Mouse (Mus musculus) heart, embryonic 12.5 days (tissue): ENCODE results near the gene Slc17a5. TPM values are rescaled to one million over a fixed set of nuclear protein-coding genes. Genes with fewer than 3 reads are reported as not detected.
"Not testable (repeated sequence)": the region's sequence is repeated elsewhere in the genome, so short reads cannot be mapped to it uniquely, and the experiment has no call there.

ENCODE experiments used
- ATAC-seq: fragments of 200-750 bp; cut with Nextera tagmentation; 2 replicates; pipeline ENCODE4 v1.8.0; 2017; ENCODE audit warnings: moderate TSS enrichment, moderate library complexity; ENCODE audit not compliant: insufficient number of reproducible peaks, low FRiP score
- H3K27ac ChIP-seq: fragments of 300-500 bp; sonication (generic); 2 replicates; pipeline ENCODE4 v1.5.1; 2016; ENCODE audit warnings: mild to moderate bottlenecking, moderate library complexity; ENCODE audit not compliant: poor library complexity, severe bottlenecking
- H3K27me3 ChIP-seq: fragments of 300-500 bp; sonication (generic); replicated peaks from 2 replicates; pipeline ENCODE4 v1.6.1; 2016; ENCODE audit warnings: mild to moderate bottlenecking, moderate library complexity
- H3K36me3 ChIP-seq: fragments of 300-500 bp; sonication (generic); 2 replicates; pipeline ENCODE4 v1.6.1; 2016; ENCODE audit warnings: mild to moderate bottlenecking, moderate library complexity
- H3K4me1 ChIP-seq: fragments of 300-500 bp; sonication (generic); replicated peaks from 2 replicates; pipeline ENCODE4 v1.6.1; 2016; ENCODE audit warnings: mild to moderate bottlenecking
- H3K4me2 ChIP-seq: fragments of 300-500 bp; sonication (generic); 2 replicates; pipeline ENCODE4 v1.6.1; 2016; ENCODE audit warnings: mild to moderate bottlenecking, moderate library complexity
- H3K4me3 ChIP-seq: fragments of 300-500 bp; sonication (generic); 2 replicates; pipeline ENCODE4 v1.5.1; 2016; ENCODE audit warnings: mild to moderate bottlenecking
- H3K9ac ChIP-seq: fragments of 300-500 bp; sonication (generic); 2 replicates; pipeline ENCODE4 v1.6.1; 2016; ENCODE audit warnings: mild to moderate bottlenecking, moderate library complexity
- H3K9me3 ChIP-seq: fragments of 300-500 bp; sonication (generic); replicated peaks from 2 replicates; pipeline ENCODE4 v1.6.1; 2016; ENCODE audit warnings: mild to moderate bottlenecking, moderate library complexity
- WGBS: fragments of 180-500 bp; shearing (Covaris S2); methylation state at CpG from one replicate; pipeline ENCODE4 v1.1.7; 2016; 5-methylcytosine and 5-hydroxymethylcytosine counted together
- polyA plus RNA-seq: library from polyadenylated mRNA; unstranded; fragments of >200 nt; fragmentation: Nextera tagmentation; extraction: Ambion mirVana; gene quantifications from 2 replicates; pipeline ENCODE4 v1.2.1, GENCODE M21; 2016

Slc17a5 gene
- polyA plus RNA-seq, 1 experiment from 2014 or later, result 8.5 TPM

GRCm38 (mm10) chr9:78532341-78532819, 55.5 kb downstream of the Slc17a5 start:
- no peaks in the 10 kb centered on the region for H3K9me3 ChIP-seq
- H3K9ac ChIP-seq, result no peak overlapping the region
- H3K4me1 ChIP-seq, result peaks cover 22% of the 10 kb centered on the region
- no peak overlapping the region for H3K4me2 ChIP-seq
- no peak overlapping the region for H3K4me3 ChIP-seq
- ATAC-seq, result no peak
- H3K27ac ChIP-seq, result 0 out of 2 replicates have a peak overlapping the region, but pooled peaks have one; percentile 25
- no peaks in the 10 kb centered on the region for H3K27me3 ChIP-seq
- WGBS, result 57% methylated on average over 9 of the region's 9 CpGs
- no peaks in the 10 kb centered on the region for H3K36me3 ChIP-seq

GRCm38 (mm10) chr9:78531816-78532215, 56.0 kb downstream of the Slc17a5 start:
- Histone ChIP-seq H3K9me3 (no peaks in the 10 kb centered on the region), H3K4me3 (no peak overlapping the region), H3K4me2 (no peak overlapping the region), H3K36me3 (no peaks in the 10 kb centered on the region), H3K4me1 (peaks cover 19% of the 10 kb centered on the region), H3K27ac (0 out of 2 replicates have a peak overlapping the region, but pooled peaks have one; percentile 25), H3K9ac (no peak overlapping the region), H3K27me3 (no peaks in the 10 kb centered on the region)
- WGBS, result 38% methylated on average over 5 of the region's 5 CpGs
- ATAC-seq, result no peak

DNA sequence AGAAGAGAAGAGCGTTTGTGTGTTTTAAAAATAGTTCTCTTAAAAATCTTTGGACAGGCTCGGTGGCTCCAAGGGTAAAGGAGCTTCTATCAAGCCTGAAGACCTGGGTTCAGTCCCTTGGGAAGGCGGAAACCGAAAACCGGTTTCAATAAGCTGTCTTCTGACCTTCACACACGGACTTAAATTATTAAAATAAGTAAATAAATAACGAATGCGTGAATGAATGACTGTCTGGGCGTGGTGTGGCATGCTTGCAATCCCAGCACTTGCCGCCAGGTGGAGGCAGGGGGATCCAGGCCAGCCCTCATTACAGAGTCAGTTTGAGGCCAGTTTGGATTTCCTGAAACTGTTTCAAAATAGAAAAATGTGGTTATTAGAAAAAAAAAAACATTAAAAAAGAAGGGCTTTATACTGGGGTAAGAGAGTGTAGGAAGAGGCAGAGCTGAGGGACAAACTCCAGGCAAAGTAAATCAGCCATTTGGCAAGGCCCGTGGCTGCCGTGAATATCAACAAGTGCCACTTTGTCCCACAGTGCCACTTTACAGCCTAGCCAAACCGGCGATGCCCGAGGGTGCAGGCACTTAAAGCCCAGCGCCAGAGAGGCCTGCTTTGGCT, 60.0 kb downstream of the Slc17a5 start:
- Histone ChIP-seq H3K4me3 (peak overlapping the region; percentile 52), H3K4me1 (peaks cover 24% of the 10 kb centered on the region), H3K9me3 (no peaks in the 10 kb centered on the region), H3K36me3 (0 out of 2 replicates have a peak, but pooled peaks cover 7% of the 10 kb centered on the region), H3K4me2 (peak overlapping the region; percentile 85), H3K9ac (peak overlapping the region; percentile 71), H3K27me3 (no peaks in the 10 kb centered on the region), H3K27ac (peak overlapping the region; percentile 90)
- ATAC-seq, result peak; percentile 77
- WGBS, result 4% methylated on average over 16 of the region's 16 CpGs

DNA sequence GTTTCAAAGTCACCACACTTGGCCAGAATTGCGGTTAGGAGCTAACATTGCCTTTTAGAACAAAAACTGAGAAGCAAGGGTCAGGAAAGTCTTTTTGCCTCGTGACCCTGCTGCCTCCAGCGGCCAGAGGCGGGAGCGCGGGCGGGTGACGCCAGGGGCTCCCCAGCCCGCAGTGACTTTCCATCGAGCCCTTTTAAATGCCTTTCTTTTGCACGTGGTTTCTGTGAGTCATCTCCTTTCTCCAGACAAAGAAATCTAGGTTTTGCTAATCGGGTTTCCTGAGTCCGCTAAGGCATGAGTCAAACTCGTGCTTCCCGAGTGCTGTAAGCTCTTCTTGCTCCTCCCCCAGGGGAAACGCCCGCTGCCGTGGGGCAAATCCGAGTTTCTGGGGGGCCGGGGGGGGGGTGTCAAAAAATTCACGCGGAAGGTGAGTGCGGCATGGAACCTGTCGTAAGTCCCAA, 60.5 kb downstream of the Slc17a5 start:
- WGBS, result under 1% methylated on average over 24 of the region's 24 CpGs
- Histone ChIP-seq H3K4me2 (peak overlapping the region; percentile 85), H3K4me3 (peak overlapping the region; percentile 52), H3K9me3 (no peaks in the 10 kb centered on the region), H3K27me3 (no peaks in the 10 kb centered on the region), H3K9ac (peak overlapping the region; percentile 71), H3K27ac (peak overlapping the region; percentile 90), H3K4me1 (peaks cover 20% of the 10 kb centered on the region), H3K36me3 (0 out of 2 replicates have a peak, but pooled peaks cover 7% of the 10 kb centered on the region)
- peak; percentile 85 for ATAC-seq

DNA sequence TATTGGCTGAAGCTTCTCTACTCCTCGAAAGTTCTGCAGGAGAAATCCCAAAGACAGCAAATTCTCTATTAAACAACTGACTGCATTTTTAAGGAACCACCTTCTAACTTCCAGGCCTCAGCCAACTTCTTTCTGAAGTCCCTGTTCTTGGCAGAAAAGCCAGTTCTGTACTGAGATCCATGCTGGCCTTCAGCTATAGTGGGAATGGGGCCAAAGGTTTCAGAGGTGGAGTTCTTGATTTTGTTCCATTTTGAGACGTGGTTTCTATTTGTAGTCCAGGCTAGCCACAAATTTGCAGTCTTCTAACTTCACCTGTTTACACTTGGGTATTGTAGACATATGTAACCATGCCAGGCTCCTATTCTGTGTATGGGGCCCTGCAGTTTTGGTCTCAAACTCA, 61.6 kb downstream of the Slc17a5 start:
- 88% methylated on average over 2 of the region's 2 CpGs for WGBS
- Histone ChIP-seq H3K4me3 (no peak overlapping the region), H3K9ac (no peak overlapping the region), H3K4me1 (peaks cover 12% of the 10 kb centered on the region), H3K36me3 (0 out of 2 replicates have a peak, but pooled peaks cover 7% of the 10 kb centered on the region), H3K27me3 (no peaks in the 10 kb centered on the region), H3K9me3 (no peaks in the 10 kb centered on the region), H3K4me2 (no peak overlapping the region), H3K27ac (peak overlapping the region; percentile 90; the same call in 1 of the 2 replicates)
- ATAC-seq, result no peak

- H3K9ac ChIP-seq, result no peak overlapping the region
- WGBS, result 92% methylated on average over 17 of the region's 17 CpGs
Measured at GRCm38 (mm10) chr9:78525451-78526135, 62.2 kb downstream of the Slc17a5 start.

DNA sequence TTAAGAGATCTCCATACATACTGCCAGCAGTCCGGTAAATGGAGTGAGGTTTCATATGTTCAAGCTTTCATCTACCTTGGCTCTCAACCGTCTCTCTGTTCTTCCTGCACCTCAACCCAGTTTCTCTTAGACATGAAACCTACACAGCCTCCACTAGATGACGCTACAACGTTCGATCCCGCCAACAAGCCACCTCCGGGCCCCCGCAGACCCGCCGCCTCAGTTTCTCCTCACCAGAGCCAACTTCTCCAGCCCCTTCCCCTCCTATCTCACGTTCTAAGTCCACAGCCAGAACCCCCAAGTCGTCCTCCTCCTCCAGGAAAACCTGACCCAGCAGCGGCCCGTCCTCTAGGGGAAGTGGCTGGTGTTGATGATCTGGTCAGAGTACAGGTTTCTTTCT, 66.2 kb downstream of the Slc17a5 start:
- WGBS, result 17% methylated on average over 14 of the region's 14 CpGs
- no peak for ATAC-seq
- Histone ChIP-seq H3K27me3 (no peaks in the 10 kb centered on the region), H3K4me2 (peak overlapping the region; percentile 95), H3K27ac (no peak overlapping the region), H3K9me3 (no peaks in the 10 kb centered on the region), H3K4me3 (peak overlapping the region; percentile 63), H3K9ac (peak overlapping the region; percentile 71; the same call in 1 of the 2 replicates), H3K36me3 (0 out of 2 replicates have a peak, but pooled peaks cover 7% of the 10 kb centered on the region), H3K4me1 (peaks cover 12% of the 10 kb centered on the region)

More at GRCm38 (mm10) chr9:78525451-78526135, 62.2 kb downstream of the Slc17a5 start:
- no peak for ATAC-seq
- no peak overlapping the region for H3K27ac ChIP-seq
- no peaks in the 10 kb centered on the region for H3K9me3 ChIP-seq
- H3K36me3 ChIP-seq, result 0 out of 2 replicates have a peak, but pooled peaks cover 7% of the 10 kb centered on the region
- no peak overlapping the region for H3K4me2 ChIP-seq
- H3K4me3 ChIP-seq, result no peak overlapping the region
- no peaks in the 10 kb centered on the region for H3K27me3 ChIP-seq
- peaks cover 12% of the 10 kb centered on the region for H3K4me1 ChIP-seq

GRCm38 (mm10) chr9:78520780-78521601, 66.8 kb downstream of the Slc17a5 start:
- peak; percentile 75 for ATAC-seq
- H3K9me3 ChIP-seq, result no peaks in the 10 kb centered on the region
- no peaks in the 10 kb centered on the region for H3K27me3 ChIP-seq
- H3K9ac ChIP-seq, result peak overlapping the region; percentile 71
- H3K4me2 ChIP-seq, result peak overlapping the region; percentile 95
- WGBS, result 1% methylated on average over 40 of the region's 40 CpGs
- H3K4me1 ChIP-seq, result peaks cover 11% of the 10 kb centered on the region
- peak overlapping the region; percentile 63 for H3K4me3 ChIP-seq
- H3K27ac ChIP-seq, result peak overlapping the region; percentile 83
- 0 out of 2 replicates have a peak, but pooled peaks cover 7% of the 10 kb centered on the region for H3K36me3 ChIP-seq

GRCm38 (mm10) chr9:78520127-78520779, 67.6 kb downstream of the Slc17a5 start:
- Histone ChIP-seq H3K9me3 (no peaks in the 10 kb centered on the region), H3K9ac (peak overlapping the region; percentile 71)
- WGBS, result 3% methylated on average over 15 of the region's 15 CpGs

DNA sequence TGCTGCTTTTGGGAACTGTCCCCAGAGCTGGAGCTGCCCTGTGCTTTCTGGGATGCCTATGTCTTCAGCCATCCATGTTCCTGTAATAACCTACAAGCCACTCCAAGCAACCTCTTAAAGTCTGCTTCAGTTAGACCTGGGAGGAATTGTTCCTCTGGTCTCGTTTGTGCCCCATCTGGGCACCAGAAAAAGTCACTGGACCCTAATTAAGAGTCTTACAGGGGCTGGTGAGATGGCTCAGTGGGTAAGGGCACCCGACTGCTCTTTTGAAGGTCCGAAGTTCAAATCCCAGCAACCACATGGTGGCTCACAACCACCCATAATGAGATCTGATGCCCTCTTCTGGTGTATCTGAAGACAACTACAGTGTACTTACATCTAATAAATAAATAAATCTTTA, 70.6 kb downstream of the Slc17a5 start:
- not testable (repeated sequence) for H3K27ac ChIP-seq, H3K9ac ChIP-seq, H3K4me3 ChIP-seq, H3K9me3 ChIP-seq, H3K4me2 ChIP-seq, ATAC-seq, H3K36me3 ChIP-seq, H3K27me3 ChIP-seq
- WGBS, result 76% methylated on average over 3 of the region's 3 CpGs
- peaks cover 37% of the 10 kb centered on the region for H3K4me1 ChIP-seq

More at GRCm38 (mm10) chr9:78520127-78520779, 67.6 kb downstream of the Slc17a5 start:
- H3K4me2 ChIP-seq, result peak overlapping the region; percentile 95
- H3K4me1 ChIP-seq, result peaks cover 12% of the 10 kb centered on the region
- H3K4me3 ChIP-seq, result peak overlapping the region; percentile 63
- peak; percentile 83 for ATAC-seq
- peak overlapping the region; percentile 83 for H3K27ac ChIP-seq
- no peaks in the 10 kb centered on the region for H3K27me3 ChIP-seq
- H3K36me3 ChIP-seq, result 0 out of 2 replicates have a peak, but pooled peaks cover 7% of the 10 kb centered on the region
